Mouse (Mus musculus) lung, postnatal 0 days (tissue): ENCODE measurements around the gene Usp34.

Experiments used
- CTCF ChIP-seq: IDR thresholded peaks from 2 replicates; pipeline ENCODE4 v1.5.1; 2016; ENCODE audit warnings: antibody characterized with exemption, mild to moderate bottlenecking
- EP300 ChIP-seq: IDR thresholded peaks from 2 replicates; pipeline ENCODE4 v1.6.1; 2016; ENCODE audit warnings: antibody characterized with exemption, mild to moderate bottlenecking, control low read depth

DNA sequence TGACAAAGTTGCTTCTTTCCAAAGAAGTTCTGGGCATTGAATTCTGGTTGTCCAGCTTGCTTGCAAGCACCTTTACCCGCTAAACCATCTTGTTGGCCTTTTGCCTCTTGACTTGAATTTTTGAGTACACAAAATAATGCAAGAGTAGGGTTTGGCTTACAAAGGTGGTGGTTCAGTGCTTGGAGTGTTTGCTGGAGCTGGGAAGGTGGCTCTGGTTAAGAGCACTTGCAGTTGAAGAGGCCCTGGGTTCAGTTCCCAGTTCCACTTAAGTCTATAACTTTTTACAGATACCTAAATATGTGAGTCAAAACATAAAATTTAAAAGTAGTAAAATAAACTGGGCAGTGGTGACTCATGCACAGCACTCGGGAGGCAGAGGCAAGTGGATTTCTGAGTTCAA, 8.4 kb upstream of the Usp34 start:
- TF ChIP-seq CTCF: no peak
- TF ChIP-seq EP300: no peak; the same call in 1 of the 2 replicates
